Mouse (Mus musculus) thymus, adult 2 months (tissue): ENCODE measurements around the gene Robo1.

Source experiments
- CTCF ChIP-seq: fragments of 200-500 bp; IDR thresholded peaks from 2 replicates; pipeline ENCODE4 v1.5.1; 2012; ENCODE audit warnings: mild to moderate bottlenecking, control low read depth, low read length, moderate library complexity, borderline replicate concordance; ENCODE audit not compliant: control insufficient read depth, poor library complexity, insufficient read depth; ENCODE audit errors: extremely low read depth
- POLR2A ChIP-seq: fragments of 200-500 bp; IDR thresholded peaks from 2 replicates; pipeline ENCODE4 v1.6.1; 2012; ENCODE audit warnings: mild to moderate bottlenecking, low read length, control low read depth, moderate library complexity; ENCODE audit not compliant: control insufficient read depth, poor library complexity, insufficient read depth; ENCODE audit errors: extremely low read depth

DNA sequence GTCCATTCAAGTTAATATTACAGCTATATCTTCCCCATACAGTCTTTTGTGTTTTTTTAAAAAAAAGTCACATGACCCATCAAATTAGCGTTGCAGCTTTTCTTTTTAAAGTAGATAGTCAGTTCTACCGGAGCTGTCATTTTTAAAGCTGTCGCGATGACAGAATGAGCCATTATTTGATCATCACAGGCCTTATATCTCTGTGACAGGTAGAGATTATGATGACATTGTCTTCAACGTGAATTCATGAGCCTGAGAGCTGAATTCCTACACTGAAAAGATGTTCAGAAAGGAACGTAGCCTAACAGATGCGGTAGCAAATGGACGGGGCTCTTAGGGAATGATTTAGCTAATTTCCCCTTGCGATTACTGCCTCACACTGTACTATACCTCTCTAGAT lies 581.3 kb downstream of the Robo1 start:
- no peak for TF ChIP-seq CTCF
- no peak for TF ChIP-seq POLR2A
